Mouse (Mus musculus): Measurements from ENCODE around the gene Epp13.
"Not testable (repeated sequence)": the region's sequence is repeated elsewhere in the genome, so short reads cannot be mapped to it uniquely, and the experiment has no call there.

Gene Epp13

DNA sequence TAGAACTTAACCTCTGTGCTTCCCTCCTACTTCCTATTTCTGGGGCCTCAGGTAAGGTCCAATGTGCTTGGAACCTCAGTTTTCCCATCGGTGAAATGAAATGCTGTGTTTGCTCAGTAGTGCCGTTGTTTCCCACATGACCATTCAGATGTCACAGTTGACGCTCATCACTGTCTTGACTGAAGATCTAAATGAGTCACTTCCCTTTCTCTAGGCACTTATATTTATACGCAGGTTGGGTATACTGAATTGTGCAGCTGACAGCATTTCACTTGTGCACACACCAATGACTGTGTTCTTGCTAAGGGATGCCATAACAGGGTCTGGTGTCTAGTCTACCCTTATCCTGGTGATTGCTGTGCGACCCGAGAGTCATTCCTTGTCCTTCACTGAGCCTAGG lies 32.9 kb downstream of the Epp13 start:
- peak; percentile 54 for DNase-seq (ENCODE audit: extremely low read depth, low read depth)

DNA sequence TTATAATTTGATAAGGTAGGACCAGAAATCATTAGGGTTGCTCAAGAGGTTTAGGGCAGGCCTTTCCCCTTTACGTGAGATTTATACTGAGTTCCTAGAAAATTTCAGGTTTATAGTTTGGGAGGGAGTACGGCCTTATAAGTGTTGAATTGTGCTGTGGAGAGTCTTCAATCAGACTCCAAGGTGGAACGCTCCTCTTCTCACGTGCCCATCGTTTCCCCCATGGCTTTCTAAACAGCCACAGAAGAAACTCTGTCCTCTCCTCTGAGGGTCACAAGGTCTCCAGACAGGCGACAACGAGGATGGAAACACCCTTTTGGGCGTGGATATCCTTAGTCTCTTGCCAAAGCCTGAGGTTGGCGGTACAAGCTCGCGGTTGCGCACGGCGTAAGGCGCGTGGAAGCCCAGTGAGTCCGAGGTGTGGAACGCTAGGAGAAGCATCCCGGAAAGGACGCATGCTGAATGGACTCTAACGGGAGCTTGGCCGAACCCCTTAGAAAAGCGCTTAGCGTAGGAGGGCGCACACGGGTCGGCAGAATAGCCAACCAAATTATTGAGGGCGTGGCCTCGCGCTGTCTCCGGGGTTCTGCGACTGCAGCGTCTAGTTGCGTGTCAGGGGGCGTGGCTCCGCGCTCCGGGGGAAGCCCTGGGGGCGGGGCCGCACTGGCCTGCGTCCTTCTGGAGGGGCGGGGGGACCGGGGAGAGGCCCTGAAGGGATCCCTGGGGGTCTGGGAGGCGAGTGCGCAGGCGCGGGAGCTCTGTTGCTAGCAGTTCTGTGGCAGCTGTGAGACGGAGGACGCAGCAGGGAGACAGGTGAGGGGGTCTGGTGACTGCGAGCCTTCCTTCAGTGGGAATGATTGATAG lies 33.6 kb downstream of the Epp13 start, which contains the start of gene Zfp667:
Gene Zfp667 (plus strand): TSS at position 738 of the 864 bp plus-strand sequence.
- DNase-seq (ENCODE audit: extremely low read depth, low read depth): peak; percentile 82

DNA sequence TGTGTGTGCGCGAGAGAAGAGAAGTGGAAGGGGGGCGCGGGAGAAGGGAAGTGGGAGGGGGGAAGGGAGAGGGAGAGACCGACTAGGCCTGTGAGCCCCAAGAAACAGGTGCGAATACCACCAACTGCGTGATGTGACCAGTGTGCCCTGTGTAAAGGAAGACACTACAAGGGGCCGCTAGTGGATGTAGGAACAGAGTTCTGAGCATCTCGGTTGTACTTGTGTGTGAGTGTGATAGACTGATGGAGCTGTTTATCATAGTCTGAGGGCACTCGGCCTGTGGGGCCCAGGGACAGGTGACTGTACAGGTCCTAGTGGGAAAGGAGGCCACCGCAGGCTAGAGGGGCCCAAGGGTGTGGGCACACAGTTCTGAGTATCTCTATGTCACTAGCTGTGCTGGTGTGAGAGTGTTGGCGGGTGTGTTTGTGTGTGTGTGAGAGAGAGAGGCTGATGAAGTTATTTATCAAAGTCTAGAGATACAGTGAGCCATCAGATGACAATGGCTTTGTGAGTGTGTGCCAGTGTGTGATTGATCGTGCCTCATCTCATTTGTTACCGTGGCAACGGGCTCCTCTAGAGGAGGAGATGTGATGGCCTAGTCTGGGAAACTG lies 34.5 kb downstream of the Epp13 start:
- DNase-seq (ENCODE audit: extremely low read depth, low read depth): no peak

DNA sequence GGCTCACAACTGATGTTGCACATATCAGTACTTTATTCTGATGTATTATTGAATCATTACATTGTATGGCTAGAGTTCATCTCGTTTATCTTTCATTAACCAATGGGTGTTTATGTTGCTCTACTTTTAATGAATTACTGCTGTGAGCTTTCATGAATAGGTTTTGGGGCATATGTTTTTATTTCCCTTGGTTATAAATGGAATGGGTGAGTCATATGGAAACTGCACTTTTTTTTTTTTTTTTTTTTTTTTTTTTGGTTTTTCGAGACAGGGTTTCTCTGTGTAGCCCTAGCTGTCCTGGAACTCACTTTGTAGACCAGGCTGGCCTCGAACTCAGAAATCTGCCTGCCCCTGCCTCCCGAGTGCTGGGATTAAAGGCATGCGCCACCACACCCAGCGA lies 38.6 kb downstream of the Epp13 start:
- DNase-seq (ENCODE audit: extremely low read depth, low read depth): not testable (repeated sequence)

DNA sequence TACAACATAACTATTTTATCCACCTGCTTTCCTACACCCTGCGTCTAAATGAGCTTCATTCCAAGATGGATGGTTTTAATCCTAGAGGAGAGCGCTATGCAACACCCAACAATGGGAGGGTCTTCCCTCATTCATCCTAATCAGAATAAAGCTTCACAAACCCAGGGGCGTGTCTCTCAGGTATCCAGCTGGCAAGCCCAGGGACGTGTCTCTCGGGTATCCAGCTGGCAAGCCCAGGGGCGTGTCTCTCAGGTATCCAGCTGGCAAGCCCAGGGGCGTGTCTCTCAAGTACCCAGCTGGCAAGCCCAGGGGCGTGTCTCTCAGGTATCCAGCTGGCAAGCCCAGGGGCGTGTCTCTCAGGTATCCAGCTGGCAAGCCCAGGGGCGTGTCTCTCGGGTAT lies 48.3 kb downstream of the Epp13 start:
- DNase-seq (ENCODE audit: extremely low read depth, low read depth): not testable (repeated sequence)

DNA sequence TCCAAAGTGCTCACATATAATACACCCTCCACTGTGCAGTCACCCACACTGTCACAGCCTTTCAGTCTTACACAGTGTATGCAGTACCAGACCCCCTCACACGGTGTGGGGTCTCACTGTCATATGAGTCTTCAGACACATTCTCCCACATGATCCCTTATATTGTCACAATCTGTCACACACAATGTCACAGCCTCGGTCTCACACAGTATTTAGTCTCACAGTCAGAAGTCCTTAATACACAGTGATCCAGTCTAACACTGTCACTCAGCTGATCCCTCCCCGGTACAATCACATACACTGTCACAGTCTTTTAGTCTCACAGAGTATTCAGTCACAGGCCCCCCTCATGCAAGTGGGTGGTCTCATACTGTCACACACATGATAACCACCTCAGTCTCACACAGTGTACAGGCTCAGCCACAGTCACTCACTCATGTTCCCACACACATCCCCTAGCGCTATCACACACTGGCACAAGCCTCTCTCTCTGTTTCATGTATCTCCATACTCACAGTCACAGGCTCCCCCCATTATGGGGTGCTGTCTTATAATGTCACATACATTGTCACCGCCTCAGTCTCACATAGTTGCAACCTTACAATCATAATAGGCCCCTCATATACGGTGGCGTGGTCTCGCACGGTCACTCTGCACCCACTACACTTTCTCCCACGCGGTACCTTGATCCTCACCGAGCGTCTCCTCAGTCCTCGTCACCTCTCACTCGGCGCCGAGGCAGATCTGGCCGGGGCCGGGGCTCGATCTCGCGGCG lies 78.1 kb downstream of the Epp13 start:
- no peak for DNase-seq (ENCODE audit: extremely low read depth, low read depth)

DNA sequence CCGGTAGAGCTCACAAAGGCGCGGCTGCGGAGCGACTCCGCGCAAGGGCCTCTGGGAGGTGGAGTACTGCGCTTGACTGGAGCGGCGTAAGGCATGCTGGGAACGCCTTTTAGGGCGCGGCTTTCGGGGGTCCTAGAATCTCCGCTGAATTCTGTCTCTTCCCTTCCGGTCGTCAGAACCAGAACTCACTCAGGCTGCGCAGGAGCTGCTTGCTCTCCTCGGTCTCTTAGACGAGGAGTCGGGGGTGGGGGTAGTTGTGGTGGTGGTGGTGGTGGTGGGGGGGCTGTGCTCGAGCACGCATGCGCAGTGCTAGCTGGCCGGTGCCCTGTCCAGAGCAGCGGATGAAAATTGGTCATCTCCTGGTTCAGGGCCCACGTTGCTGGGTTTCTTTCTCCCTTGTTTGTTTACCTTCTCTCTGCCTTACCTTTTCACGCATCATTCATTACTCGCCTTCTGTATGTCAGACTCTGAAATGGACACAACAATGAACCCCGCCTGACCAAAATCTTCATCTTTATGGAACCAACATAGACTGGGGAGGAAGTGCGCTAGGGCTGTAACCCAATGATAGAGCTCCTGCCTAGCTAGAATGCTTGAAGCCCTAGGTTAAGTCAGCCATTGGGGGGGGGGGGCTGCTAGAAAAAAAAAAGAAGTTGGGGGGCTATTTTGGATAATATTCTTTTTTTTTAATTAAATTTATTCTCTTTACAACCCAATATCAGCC lies 78.9 kb downstream of the Epp13 start, which contains the start of gene Zfp583:
Gene Zfp583 (minus strand): TSS at position 53 of the 724 bp plus-strand sequence.
- DNase-seq (ENCODE audit: extremely low read depth, low read depth): no peak

All from MEL-GATA-1-ER (cell line).